Mouse (Mus musculus): ENCODE measurements around the gene Kif26a. TPM values are rescaled to one million over a fixed set of nuclear protein-coding genes. Genes with fewer than 3 reads are reported as not detected.

Gene Kif26a
- total and polyA plus RNA-seq, 2 experiments = 0.28 to 0.84 TPM

GRCm38 (mm10) chr12:112171657-112172056 lies 25.6 kb downstream of the Kif26a start:
- Histone ChIP-seq H3K27me3 (ENCODE audit: control insufficient read depth, insufficient read depth, low read length) (no peaks in the 10 kb centered on the region), H3K9ac (ENCODE audit: low read depth, low read length) (no peak overlapping the region), H3K4me3 (ENCODE audit: insufficient read depth, low read depth, low read length) (no peak overlapping the region), H3K27ac (replicated peaks; ENCODE audit: insufficient read depth, low read depth, low read length) (no peak overlapping the region), H3K36me3 (ENCODE audit: control insufficient read depth, insufficient read depth, low read length) (no peaks in the 10 kb centered on the region), H3K4me1 (ENCODE audit: control insufficient read depth, insufficient read depth, low read length) (no peaks in the 10 kb centered on the region), H3K79me2 (ENCODE audit: control insufficient read depth, insufficient read depth, low read length) (no peaks in the 10 kb centered on the region)
- no peak for TF ChIP-seq CTCF (IDR thresholded peaks at IDR 0.05; ENCODE audit: low read depth, low read length)
- TF ChIP-seq POLR2A (IDR thresholded peaks at IDR 0.05; ENCODE audit: extremely low read depth, insufficient read depth, low read length) = no peak
- WGBS = 96% methylated on average over 1 of the region's 1 CpGs
- no peak for DNase-seq (ENCODE audit: extremely low read depth, low read depth, low spot score)

GRCm38 (mm10) chr12:112172214-112172613 lies 26.2 kb downstream of the Kif26a start:
- Histone ChIP-seq H3K27ac (replicated peaks; ENCODE audit: insufficient read depth, low read depth, low read length) (no peak overlapping the region), H3K36me3 (ENCODE audit: control insufficient read depth, insufficient read depth, low read length) (no peaks in the 10 kb centered on the region), H3K79me2 (ENCODE audit: control insufficient read depth, insufficient read depth, low read length) (no peaks in the 10 kb centered on the region), H3K4me3 (ENCODE audit: insufficient read depth, low read depth, low read length) (no peak overlapping the region), H3K4me1 (ENCODE audit: control insufficient read depth, insufficient read depth, low read length) (no peaks in the 10 kb centered on the region), H3K27me3 (ENCODE audit: control insufficient read depth, insufficient read depth, low read length) (no peaks in the 10 kb centered on the region), H3K9ac (ENCODE audit: low read depth, low read length) (no peak overlapping the region)
- WGBS = 86% methylated on average over 8 of the region's 8 CpGs
- DNase-seq (ENCODE audit: extremely low read depth, low read depth, low spot score) = no peak
- TF ChIP-seq CTCF (IDR thresholded peaks at IDR 0.05; ENCODE audit: low read depth, low read length) (no peak), POLR2A (IDR thresholded peaks at IDR 0.05; ENCODE audit: extremely low read depth, insufficient read depth, low read length) (no peak)

GRCm38 (mm10) chr12:112177679-112178078 lies 31.7 kb downstream of the Kif26a start:
- Histone ChIP-seq H3K4me1 (ENCODE audit: control insufficient read depth, insufficient read depth, low read length) (no peaks in the 10 kb centered on the region), H3K79me2 (ENCODE audit: control insufficient read depth, insufficient read depth, low read length) (no peaks in the 10 kb centered on the region), H3K36me3 (ENCODE audit: control insufficient read depth, insufficient read depth, low read length) (no peaks in the 10 kb centered on the region), H3K27me3 (ENCODE audit: control insufficient read depth, insufficient read depth, low read length) (no peaks in the 10 kb centered on the region), H3K27ac (replicated peaks; ENCODE audit: insufficient read depth, low read depth, low read length) (no peak overlapping the region), H3K9ac (ENCODE audit: low read depth, low read length) (no peak overlapping the region), H3K4me3 (ENCODE audit: insufficient read depth, low read depth, low read length) (no peak overlapping the region)
- 93% methylated on average over 19 of the region's 19 CpGs for WGBS
- TF ChIP-seq CTCF (IDR thresholded peaks at IDR 0.05; ENCODE audit: low read depth, low read length) (no peak), POLR2A (IDR thresholded peaks at IDR 0.05; ENCODE audit: extremely low read depth, insufficient read depth, low read length) (no peak)
- DNase-seq (ENCODE audit: extremely low read depth, low read depth, low spot score) = no peak

GRCm38 (mm10) chr12:112179687-112180086 lies 33.7 kb downstream of the Kif26a start:
- no peak for TF ChIP-seq POLR2A (IDR thresholded peaks at IDR 0.05; ENCODE audit: extremely low read depth, insufficient read depth, low read length)
- TF ChIP-seq CTCF (IDR thresholded peaks at IDR 0.05; ENCODE audit: low read depth, low read length) = no peak
- DNase-seq (ENCODE audit: extremely low read depth, low read depth, low spot score) = no peak

GRCm38 (mm10) chr12:112181921-112182608 lies 36.1 kb downstream of the Kif26a start:
- H3K27ac ChIP-seq (replicated peaks; ENCODE audit: insufficient read depth, low read depth, low read length) = no peak overlapping the region
- WGBS = 65% methylated on average over 7 of the region's 7 CpGs
- TF ChIP-seq CTCF (IDR thresholded peaks at IDR 0.05; ENCODE audit: low read depth, low read length) (no peak), POLR2A (IDR thresholded peaks at IDR 0.05; ENCODE audit: extremely low read depth, insufficient read depth, low read length) (no peak)

More at GRCm38 (mm10) chr12:112179687-112180086, 33.7 kb downstream of the Kif26a start:
- no peak overlapping the region for H3K9ac ChIP-seq (ENCODE audit: low read depth, low read length)
- H3K27ac ChIP-seq (replicated peaks; ENCODE audit: insufficient read depth, low read depth, low read length) = no peak overlapping the region
- H3K27me3 ChIP-seq (ENCODE audit: control insufficient read depth, insufficient read depth, low read length) = no peaks in the 10 kb centered on the region
- H3K79me2 ChIP-seq (ENCODE audit: control insufficient read depth, insufficient read depth, low read length) = no peaks in the 10 kb centered on the region
- WGBS = 87% methylated on average over 13 of the region's 13 CpGs
- no peaks in the 10 kb centered on the region for H3K4me1 ChIP-seq (ENCODE audit: control insufficient read depth, insufficient read depth, low read length)
- H3K36me3 ChIP-seq (ENCODE audit: control insufficient read depth, insufficient read depth, low read length) = no peaks in the 10 kb centered on the region
- no peak overlapping the region for H3K4me3 ChIP-seq (ENCODE audit: insufficient read depth, low read depth, low read length)

GRCm38 (mm10) chr12:112182609-112182955 lies 36.6 kb downstream of the Kif26a start:
- TF ChIP-seq CTCF (IDR thresholded peaks at IDR 0.05; ENCODE audit: low read depth, low read length) (no peak), POLR2A (IDR thresholded peaks at IDR 0.05; ENCODE audit: extremely low read depth, insufficient read depth, low read length) (no peak)
- H3K4me3 ChIP-seq (ENCODE audit: insufficient read depth, low read depth, low read length) = no peak overlapping the region
- H3K27ac ChIP-seq (replicated peaks; ENCODE audit: insufficient read depth, low read depth, low read length) = no peak overlapping the region
- WGBS = 65% methylated on average over 7 of the region's 7 CpGs
- no peaks in the 10 kb centered on the region for H3K27me3 ChIP-seq (ENCODE audit: control insufficient read depth, insufficient read depth, low read length)
- H3K79me2 ChIP-seq (ENCODE audit: control insufficient read depth, insufficient read depth, low read length) = no peaks in the 10 kb centered on the region
- H3K4me1 ChIP-seq (ENCODE audit: control insufficient read depth, insufficient read depth, low read length) = no peaks in the 10 kb centered on the region
- DNase-seq (ENCODE audit: extremely low read depth, low read depth, low spot score) = no peak
- no peaks in the 10 kb centered on the region for H3K36me3 ChIP-seq (ENCODE audit: control insufficient read depth, insufficient read depth, low read length)
- H3K9ac ChIP-seq (ENCODE audit: low read depth, low read length) = no peak overlapping the region

More at GRCm38 (mm10) chr12:112181921-112182608, 36.1 kb downstream of the Kif26a start:
- no peaks in the 10 kb centered on the region for H3K36me3 ChIP-seq (ENCODE audit: control insufficient read depth, insufficient read depth, low read length)
- H3K4me1 ChIP-seq (ENCODE audit: control insufficient read depth, insufficient read depth, low read length) = no peaks in the 10 kb centered on the region
- H3K9ac ChIP-seq (ENCODE audit: low read depth, low read length) = no peak overlapping the region
- DNase-seq (ENCODE audit: extremely low read depth, low read depth, low spot score) = no peak
- H3K4me3 ChIP-seq (ENCODE audit: insufficient read depth, low read depth, low read length) = no peak overlapping the region
- no peaks in the 10 kb centered on the region for H3K27me3 ChIP-seq (ENCODE audit: control insufficient read depth, insufficient read depth, low read length)
- H3K79me2 ChIP-seq (ENCODE audit: control insufficient read depth, insufficient read depth, low read length) = no peaks in the 10 kb centered on the region

Data from liver, adult 2 months (tissue).